Mouse (Mus musculus) embryonic facial prominence, embryonic 14.5 days (tissue): ENCODE results near the gene Gm28048. TPM values are rescaled to one million over a fixed set of nuclear protein-coding genes. Genes with fewer than 3 reads are reported as not detected.

Experiments used
- ATAC-seq: fragments of 200-750 bp; cut with Nextera tagmentation; 2 replicates; pipeline ENCODE4 v1.8.0; 2017; ENCODE audit warnings: low read depth, moderate number of reproducible peaks, moderate TSS enrichment
- DNase-seq: peaks from one replicate; pipeline ENCODE4 v3.0.0-alpha.2; 2015; ENCODE audit warnings: low spot score
- H3K27ac ChIP-seq: fragments of 300-500 bp; sonication (generic); replicated peaks from 2 replicates; pipeline ENCODE4 v1.5.1; 2014; ENCODE audit warnings: low read depth, mild to moderate bottlenecking, low read length, moderate library complexity
- H3K27me3 ChIP-seq: fragments of 300-500 bp; sonication (generic); replicated peaks from 2 replicates; pipeline ENCODE4 v1.6.1; 2014; ENCODE audit warnings: low read length; ENCODE audit not compliant: control insufficient read depth, insufficient read depth
- H3K36me3 ChIP-seq: fragments of 300-500 bp; sonication (generic); 2 replicates; pipeline ENCODE4 v1.6.1; 2014; ENCODE audit warnings: low read length, mixed read lengths; ENCODE audit not compliant: control insufficient read depth, insufficient read depth
- H3K4me1 ChIP-seq: fragments of 300-500 bp; sonication (generic); 2 replicates; pipeline ENCODE4 v1.6.1; 2014; ENCODE audit warnings: antibody characterized with exemption, low read length; ENCODE audit not compliant: control insufficient read depth, insufficient read depth
- H3K4me2 ChIP-seq: fragments of 300-500 bp; sonication (generic); 2 replicates; pipeline ENCODE4 v1.6.1; 2014; ENCODE audit warnings: low read depth, mild to moderate bottlenecking, low read length, moderate library complexity, mixed read lengths
- H3K4me3 ChIP-seq: fragments of 300-500 bp; sonication (generic); 2 replicates; pipeline ENCODE4 v1.5.1; 2014; ENCODE audit warnings: low read depth, mild to moderate bottlenecking, low read length
- H3K9ac ChIP-seq: fragments of 300-500 bp; sonication (generic); 2 replicates; pipeline ENCODE4 v1.6.1; 2014; ENCODE audit warnings: low read depth, mild to moderate bottlenecking, low read length, moderate library complexity, mixed read lengths
- H3K9me3 ChIP-seq: fragments of 300-500 bp; sonication (generic); 2 replicates; pipeline ENCODE4 v1.6.1; 2016; ENCODE audit warnings: low read length; ENCODE audit not compliant: control insufficient read depth
- WGBS: fragments of 180-500 bp; shearing (Covaris S2); extraction: QIAGEN DNeasy Blood & Tissue Kit; methylation state at CpG from one replicate; pipeline ENCODE4 v1.1.7; 2014; 5-methylcytosine and 5-hydroxymethylcytosine counted together
- polyA plus RNA-seq: library from polyadenylated mRNA; unstranded; fragments of >200 nt; fragmentation: Nextera tagmentation; extraction: Ambion mirVana; gene quantifications from 2 replicates; pipeline ENCODE4 v1.2.1, GENCODE M21; 2014

Gene Gm28048
- polyA plus RNA-seq, 1 experiment from 2014 or later = 13.6 TPM

DNA sequence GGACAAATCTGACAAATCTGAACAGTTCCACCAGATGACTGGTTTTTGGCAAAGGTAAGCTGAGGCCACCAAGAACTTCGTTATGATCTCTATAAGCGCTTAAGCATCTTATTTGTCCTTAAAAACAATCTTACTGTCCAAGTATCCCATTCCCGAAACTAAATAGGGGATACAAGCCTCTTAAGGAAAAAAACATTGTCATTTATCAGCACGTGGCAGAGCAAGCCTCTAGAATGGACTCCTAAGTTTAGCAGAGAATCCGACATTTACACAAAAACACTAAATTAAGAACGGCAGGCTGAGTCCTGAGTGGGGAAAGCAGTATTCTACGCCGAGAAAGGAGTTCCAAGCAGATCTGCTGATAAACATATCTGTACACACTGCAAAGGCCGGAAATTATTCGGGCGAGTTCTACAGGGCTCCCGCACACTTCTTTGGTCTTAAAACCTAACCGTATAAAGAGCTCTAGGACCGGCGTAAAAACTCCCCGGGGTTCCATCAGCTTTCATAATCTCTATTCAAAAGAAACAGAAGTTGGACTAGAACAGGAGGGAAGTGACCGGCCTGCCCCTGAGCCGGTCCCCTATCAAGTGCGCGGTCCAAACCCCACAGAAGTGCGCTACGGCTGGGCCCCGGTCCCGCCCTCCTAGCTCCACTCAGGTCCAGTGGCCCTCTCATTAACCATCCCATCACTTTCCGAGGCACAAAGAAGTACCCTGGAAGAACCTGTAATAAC is 124.0 kb downstream of the Gm28048 start:
- Histone ChIP-seq H3K36me3 (no peaks in the 10 kb centered on the region), H3K9ac (peak overlapping the region; percentile 70; the same call in 1 of the 2 replicates), H3K4me1 (peaks cover 14% of the 10 kb centered on the region), H3K4me2 (peak overlapping the region; percentile 87), H3K4me3 (peak overlapping the region; percentile 76), H3K27ac (no peak overlapping the region), H3K9me3 (no peaks in the 10 kb centered on the region), H3K27me3 (peaks cover 54% of the 10 kb centered on the region)
- no peak for DNase-seq
- ATAC-seq = no peak
- WGBS = 16% methylated on average over 25 of the region's 25 CpGs

GRCm38 (mm10) chr11:22857106-22857704 is 124.7 kb downstream of the Gm28048 start:
- 75% methylated on average over 5 of the region's 5 CpGs for WGBS
- H3K4me2 ChIP-seq = peak overlapping the region; percentile 87; the same call in 1 of the 2 replicates
- H3K4me3 ChIP-seq = no peak overlapping the region
- DNase-seq = no peak
- no peak for ATAC-seq
- peaks cover 50% of the 10 kb centered on the region for H3K27me3 ChIP-seq
- no peak overlapping the region for H3K9ac ChIP-seq
- no peaks in the 10 kb centered on the region for H3K9me3 ChIP-seq
- no peaks in the 10 kb centered on the region for H3K36me3 ChIP-seq
- peaks cover 14% of the 10 kb centered on the region for H3K4me1 ChIP-seq
- H3K27ac ChIP-seq = no peak overlapping the region

GRCm38 (mm10) chr11:22856371-22856965 is 125.4 kb downstream of the Gm28048 start:
- H3K27me3 ChIP-seq = peaks cover 43% of the 10 kb centered on the region
- H3K9ac ChIP-seq = no peak overlapping the region
- 77% methylated on average over 3 of the region's 3 CpGs for WGBS
- H3K9me3 ChIP-seq = no peaks in the 10 kb centered on the region
- no peak overlapping the region for H3K27ac ChIP-seq
- H3K4me3 ChIP-seq = no peak overlapping the region
- no peaks in the 10 kb centered on the region for H3K36me3 ChIP-seq
- no peak for DNase-seq
- H3K4me2 ChIP-seq = no peak overlapping the region
- H3K4me1 ChIP-seq = peaks cover 14% of the 10 kb centered on the region
- ATAC-seq = no peak

GRCm38 (mm10) chr11:22854571-22854970 is 127.3 kb downstream of the Gm28048 start:
- peaks cover 30% of the 10 kb centered on the region for H3K27me3 ChIP-seq
- H3K36me3 ChIP-seq = no peaks in the 10 kb centered on the region
- H3K4me2 ChIP-seq = no peak overlapping the region
- no peak for ATAC-seq
- H3K4me1 ChIP-seq = peaks cover 17% of the 10 kb centered on the region
- WGBS = 76% methylated on average over 4 of the region's 4 CpGs
- DNase-seq = no peak
- H3K9ac ChIP-seq = no peak overlapping the region
- no peaks in the 10 kb centered on the region for H3K9me3 ChIP-seq
- H3K4me3 ChIP-seq = no peak overlapping the region
- H3K27ac ChIP-seq = no peak overlapping the region

GRCm38 (mm10) chr11:22853477-22854157 is 128.3 kb downstream of the Gm28048 start:
- Histone ChIP-seq H3K9me3 (no peaks in the 10 kb centered on the region), H3K36me3 (no peaks in the 10 kb centered on the region), H3K27me3 (peaks cover 24% of the 10 kb centered on the region), H3K4me3 (no peak overlapping the region), H3K9ac (no peak overlapping the region), H3K4me2 (no peak overlapping the region), H3K4me1 (peaks cover 12% of the 10 kb centered on the region), H3K27ac (no peak overlapping the region)
- WGBS = 62% methylated on average over 2 of the region's 2 CpGs
- ATAC-seq = no peak
- DNase-seq = no peak

DNA sequence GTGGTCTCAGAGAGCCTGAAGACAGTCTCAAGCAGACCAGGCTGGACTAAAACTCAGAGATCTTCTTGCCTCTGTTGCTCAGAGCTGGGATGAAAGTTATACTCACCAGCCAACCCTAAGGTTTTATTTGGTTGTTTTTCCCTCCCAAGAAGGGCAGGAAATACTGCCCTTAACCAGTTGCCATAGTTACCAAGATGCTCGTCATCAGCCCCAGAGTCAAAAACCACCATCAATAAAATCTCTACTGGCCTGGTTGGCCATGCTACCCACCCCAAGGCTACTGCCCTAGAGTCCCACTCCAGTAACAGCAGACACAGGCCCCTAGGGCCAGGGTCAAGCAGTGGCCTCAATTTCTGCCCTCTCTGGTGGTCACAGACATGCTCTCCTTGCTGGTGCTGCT is 129.4 kb downstream of the Gm28048 start:
- H3K9ac ChIP-seq = no peak overlapping the region
- H3K4me2 ChIP-seq = no peak overlapping the region
- H3K4me1 ChIP-seq = peaks cover 12% of the 10 kb centered on the region
- WGBS = 60% methylated on average over 1 of the region's 1 CpGs
- no peak overlapping the region for H3K4me3 ChIP-seq
- H3K36me3 ChIP-seq = no peaks in the 10 kb centered on the region
- DNase-seq (no peak), ATAC-seq (no peak)
- H3K27ac ChIP-seq = no peak overlapping the region
- peaks cover 13% of the 10 kb centered on the region for H3K27me3 ChIP-seq
- H3K9me3 ChIP-seq = no peaks in the 10 kb centered on the region

DNA sequence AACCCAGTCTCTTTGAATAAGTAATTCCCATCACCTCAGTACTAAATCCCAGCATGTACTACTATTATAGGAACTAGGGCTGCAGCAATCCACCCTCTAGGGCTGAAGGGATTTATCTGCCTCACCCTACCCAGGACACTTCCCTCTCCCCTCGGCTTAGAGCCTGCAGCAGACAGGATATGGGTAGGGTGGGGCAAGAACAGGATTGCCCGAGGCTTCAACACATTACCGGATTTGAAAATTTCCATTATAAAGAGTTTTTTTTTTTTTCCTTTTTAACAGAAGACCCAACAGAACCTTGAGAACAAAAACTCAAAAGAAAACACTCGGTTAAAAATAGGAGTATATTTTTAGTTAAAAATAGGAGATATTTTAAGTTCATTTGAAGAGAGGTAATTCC is 130.5 kb downstream of the Gm28048 start:
- Histone ChIP-seq H3K9ac (no peak overlapping the region), H3K36me3 (no peaks in the 10 kb centered on the region), H3K27me3 (peaks cover 6% of the 10 kb centered on the region), H3K4me2 (no peak overlapping the region), H3K27ac (no peak overlapping the region), H3K9me3 (no peaks in the 10 kb centered on the region), H3K4me1 (peaks cover 12% of the 10 kb centered on the region), H3K4me3 (no peak overlapping the region)
- DNase-seq = no peak
- WGBS = 39% methylated on average over 4 of the region's 4 CpGs
- no peak for ATAC-seq

DNA sequence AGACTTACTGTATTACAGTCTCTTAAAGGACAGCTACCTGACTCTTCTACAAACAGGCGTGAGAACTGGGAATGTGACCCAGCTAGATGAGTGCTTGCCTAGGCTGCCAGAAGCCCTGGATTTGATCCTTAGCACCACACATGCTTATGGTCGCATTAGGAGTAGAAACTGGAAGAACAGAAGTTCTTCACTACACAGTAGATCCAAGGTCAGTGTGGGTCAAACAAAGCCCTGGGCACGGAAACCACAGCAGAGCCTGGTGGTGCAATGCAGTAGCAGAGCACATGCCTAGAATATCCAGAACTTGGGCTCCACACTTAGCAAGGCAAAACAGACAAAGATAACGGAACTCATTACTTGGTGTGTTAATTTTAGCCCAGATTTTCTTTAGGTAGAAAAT is 131.8 kb downstream of the Gm28048 start:
- Histone ChIP-seq H3K27ac (no peak overlapping the region), H3K4me1 (peaks cover 12% of the 10 kb centered on the region), H3K4me3 (no peak overlapping the region), H3K9ac (no peak overlapping the region), H3K27me3 (no peaks in the 10 kb centered on the region), H3K4me2 (no peak overlapping the region), H3K9me3 (no peaks in the 10 kb centered on the region), H3K36me3 (no peaks in the 10 kb centered on the region)
- 76% methylated on average over 4 of the region's 4 CpGs for WGBS
- ATAC-seq (no peak), DNase-seq (no peak)
